Mouse (Mus musculus) kidney, adult 2 months (tissue): ENCODE data around the gene Trim14. TPM values are rescaled to one million over a fixed set of nuclear protein-coding genes. Genes with fewer than 3 reads are reported as not detected.

ENCODE experiments used
- DNase-seq: peaks from one replicate; pipeline ENCODE4 v3.0.0; 2021
- H3K27ac ChIP-seq: fragments of 200-500 bp; 2 replicates; pipeline ENCODE4 v1.5.1; 2012; ENCODE audit warnings: low read depth, low read length, control low read depth, inconsistent platforms; ENCODE audit not compliant: insufficient read depth
- H3K27me3 ChIP-seq: fragments of 200-500 bp; replicated peaks from 2 replicates; pipeline ENCODE4 v1.6.1; 2012; ENCODE audit warnings: mild to moderate bottlenecking, moderate library complexity, low read length, inconsistent platforms; ENCODE audit not compliant: control insufficient read depth, insufficient read depth
- H3K36me3 ChIP-seq: fragments of 200-500 bp; 2 replicates; pipeline ENCODE4 v1.6.1; 2012; ENCODE audit warnings: mild to moderate bottlenecking, moderate library complexity, low read length, inconsistent platforms; ENCODE audit not compliant: control insufficient read depth, insufficient read depth
- H3K4me1 ChIP-seq: fragments of 200-500 bp; 2 replicates; pipeline ENCODE4 v1.6.1; 2011; ENCODE audit warnings: low read length; ENCODE audit not compliant: control insufficient read depth, insufficient read depth
- H3K4me3 ChIP-seq: fragments of 200-500 bp; 2 replicates; pipeline ENCODE4 v1.5.1; 2011; ENCODE audit warnings: mild to moderate bottlenecking, low read depth, low read length, control low read depth; ENCODE audit not compliant: insufficient read depth
- CTCF ChIP-seq: fragments of 200-500 bp; conservative IDR thresholded peaks from 2 replicates; pipeline ENCODE4 v1.5.1; 2011; ENCODE audit warnings: low read depth, mild to moderate bottlenecking, control low read depth, low read length, moderate library complexity, mixed read lengths; ENCODE audit not compliant: insufficient read depth, insufficient read length
- POLR2A ChIP-seq: fragments of 200-500 bp; IDR thresholded peaks from one replicate; pipeline ENCODE4 v1.6.1; 2011; ENCODE audit warnings: low read depth, low read length, control low read depth
- WGBS: fragments of 180-500 bp; shearing (Covaris S2); methylation state at CpG from one replicate; pipeline ENCODE4 v1.1.7; 2018; 5-methylcytosine and 5-hydroxymethylcytosine counted together
- polyA plus RNA-seq: library from polyadenylated mRNA; depleted of rRNA; stranded (reverse); fragments of >200 nt; gene quantifications from 2 replicates; pipeline ENCODE4 v1.2.3, GENCODE M21; 2012

Trim14 gene
- polyA plus RNA-seq, 1 experiment = 2.6 TPM

- DNase-seq = no peak
- no peak for TF ChIP-seq CTCF
- no peak for TF ChIP-seq POLR2A
- no peak overlapping the region for H3K27ac ChIP-seq
- no peaks in the 10 kb centered on the region for H3K27me3 ChIP-seq
- H3K4me1 ChIP-seq = no peaks in the 10 kb centered on the region
- no peak overlapping the region for H3K4me3 ChIP-seq
- 88% methylated on average over 8 of the region's 8 CpGs for WGBS
- no peaks in the 10 kb centered on the region for H3K36me3 ChIP-seq
These were observed 32.2 kb upstream of the Trim14 start for GRCm38 (mm10) chr4:46568169-46568568.

GRCm38 (mm10) chr4:46566931-46567671 lies 31.2 kb upstream of the Trim14 start:
- 73% methylated on average over 8 of the region's 8 CpGs for WGBS
- Histone ChIP-seq H3K4me3 (no peak overlapping the region), H3K36me3 (no peaks in the 10 kb centered on the region), H3K27ac (no peak overlapping the region), H3K27me3 (no peaks in the 10 kb centered on the region), H3K4me1 (no peaks in the 10 kb centered on the region)
- TF ChIP-seq POLR2A = no peak
- DNase-seq = no peak

- WGBS = 90% methylated on average over 4 of the region's 4 CpGs
- no peaks in the 10 kb centered on the region for H3K27me3 ChIP-seq
- no peak overlapping the region for H3K4me3 ChIP-seq
- DNase-seq = no peak
- no peaks in the 10 kb centered on the region for H3K4me1 ChIP-seq
- H3K36me3 ChIP-seq = no peaks in the 10 kb centered on the region
- no peak overlapping the region for H3K27ac ChIP-seq
- TF ChIP-seq CTCF (no peak), POLR2A (no peak)
These were observed 29.5 kb upstream of the Trim14 start for GRCm38 (mm10) chr4:46565393-46565955.

GRCm38 (mm10) chr4:46564247-46564646 lies 28.3 kb upstream of the Trim14 start:
- Histone ChIP-seq H3K4me3 (no peak overlapping the region), H3K27me3 (no peaks in the 10 kb centered on the region), H3K4me1 (no peaks in the 10 kb centered on the region), H3K27ac (no peak overlapping the region), H3K36me3 (no peaks in the 10 kb centered on the region)
- no peak for DNase-seq
- TF ChIP-seq POLR2A (no peak), CTCF (no peak)
- 89% methylated on average over 4 of the region's 4 CpGs for WGBS

GRCm38 (mm10) chr4:46563847-46564246 lies 27.9 kb upstream of the Trim14 start:
- no peak overlapping the region for H3K4me3 ChIP-seq
- H3K36me3 ChIP-seq = no peaks in the 10 kb centered on the region
- 55% methylated on average over 10 of the region's 10 CpGs for WGBS
- no peaks in the 10 kb centered on the region for H3K4me1 ChIP-seq
- TF ChIP-seq POLR2A = no peak
- TF ChIP-seq CTCF = no peak
- DNase-seq = peak; percentile 24
- no peaks in the 10 kb centered on the region for H3K27me3 ChIP-seq
- H3K27ac ChIP-seq = no peak overlapping the region

- no peak overlapping the region for H3K27ac ChIP-seq
- TF ChIP-seq POLR2A (no peak), CTCF (no peak)
- 96% methylated on average over 14 of the region's 14 CpGs for WGBS
- H3K4me3 ChIP-seq = no peak overlapping the region
- DNase-seq = no peak
- H3K27me3 ChIP-seq = no peaks in the 10 kb centered on the region
- no peaks in the 10 kb centered on the region for H3K36me3 ChIP-seq
- no peaks in the 10 kb centered on the region for H3K4me1 ChIP-seq
These were observed 26.9 kb upstream of the Trim14 start for GRCm38 (mm10) chr4:46562841-46563240.

GRCm38 (mm10) chr4:46562037-46562436 lies 26.1 kb upstream of the Trim14 start:
- TF ChIP-seq POLR2A = no peak
- TF ChIP-seq CTCF = no peak
- WGBS = 88% methylated on average over 5 of the region's 5 CpGs
- no peak overlapping the region for H3K4me3 ChIP-seq
- no peaks in the 10 kb centered on the region for H3K36me3 ChIP-seq
- no peaks in the 10 kb centered on the region for H3K4me1 ChIP-seq
- DNase-seq = no peak
- H3K27me3 ChIP-seq = no peaks in the 10 kb centered on the region
- H3K27ac ChIP-seq = no peak overlapping the region
